Mouse (Mus musculus): Measurements from ENCODE around the gene Nr0b1.

The Nr0b1 gene

DNA sequence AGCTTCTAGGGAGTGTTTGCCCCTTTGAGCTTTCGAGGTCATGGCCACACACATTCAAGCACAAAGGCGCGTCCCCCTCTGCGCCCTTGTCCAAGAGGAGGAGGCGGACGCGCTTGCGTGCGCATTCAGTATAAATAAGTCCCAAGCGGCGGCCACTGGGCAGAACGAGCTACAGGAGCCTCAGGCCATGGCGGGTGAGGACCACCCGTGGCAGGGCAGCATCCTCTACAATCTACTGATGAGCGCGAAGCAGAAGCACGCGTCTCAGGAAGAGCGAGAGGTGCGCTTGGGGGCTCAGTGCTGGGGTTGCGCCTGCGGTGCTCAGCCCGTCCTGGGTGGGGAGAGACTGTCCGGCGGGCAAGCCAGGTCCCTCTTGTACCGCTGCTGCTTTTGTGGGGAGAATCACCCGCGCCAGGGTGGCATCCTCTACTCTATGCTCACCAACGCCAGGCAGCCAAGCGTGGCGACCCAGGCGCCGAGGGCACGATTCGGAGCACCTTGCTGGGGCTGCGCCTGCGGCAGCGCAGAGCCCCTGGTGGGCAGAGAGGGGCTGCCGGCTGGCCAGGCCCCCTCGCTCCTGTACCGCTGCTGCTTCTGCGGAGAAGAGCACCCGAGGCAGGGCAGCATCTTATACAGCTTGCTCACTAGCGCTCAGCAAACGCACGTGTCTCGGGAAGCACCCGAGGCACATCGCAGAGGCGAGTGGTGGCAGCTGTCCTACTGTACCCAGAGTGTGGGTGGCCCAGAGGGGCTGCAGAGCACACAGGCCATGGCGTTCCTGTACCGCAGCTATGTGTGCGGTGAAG lies at the start of gene Nr0b1:
Nr0b1 (plus strand) TSS at position 151 of the 806 bp plus-strand sequence.
- peak; percentile 54 for DNase-seq (ENCODE audit: low spot score)

DNA sequence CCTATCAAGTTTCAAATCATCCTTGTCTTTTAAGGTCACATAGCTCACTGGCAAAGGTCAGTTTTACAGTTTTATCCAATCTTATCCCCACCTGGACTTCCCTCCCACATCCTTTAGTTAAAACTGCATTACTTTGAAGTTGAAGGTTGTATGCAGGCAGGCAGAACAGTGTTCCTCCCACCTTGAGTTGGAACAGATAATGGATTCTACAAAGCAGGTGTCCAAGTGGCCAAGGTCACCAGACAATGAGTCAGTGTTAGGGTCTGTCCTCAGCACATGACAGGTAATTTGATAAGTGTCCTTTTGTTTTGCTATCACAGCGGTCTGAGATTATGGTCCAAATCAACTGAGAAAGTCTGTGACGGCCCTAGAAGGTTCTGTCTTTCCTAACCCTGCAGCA lies 4.3 kb upstream of the Nr0b1 start:
- no peak for DNase-seq (ENCODE audit: low spot score)

DNA sequence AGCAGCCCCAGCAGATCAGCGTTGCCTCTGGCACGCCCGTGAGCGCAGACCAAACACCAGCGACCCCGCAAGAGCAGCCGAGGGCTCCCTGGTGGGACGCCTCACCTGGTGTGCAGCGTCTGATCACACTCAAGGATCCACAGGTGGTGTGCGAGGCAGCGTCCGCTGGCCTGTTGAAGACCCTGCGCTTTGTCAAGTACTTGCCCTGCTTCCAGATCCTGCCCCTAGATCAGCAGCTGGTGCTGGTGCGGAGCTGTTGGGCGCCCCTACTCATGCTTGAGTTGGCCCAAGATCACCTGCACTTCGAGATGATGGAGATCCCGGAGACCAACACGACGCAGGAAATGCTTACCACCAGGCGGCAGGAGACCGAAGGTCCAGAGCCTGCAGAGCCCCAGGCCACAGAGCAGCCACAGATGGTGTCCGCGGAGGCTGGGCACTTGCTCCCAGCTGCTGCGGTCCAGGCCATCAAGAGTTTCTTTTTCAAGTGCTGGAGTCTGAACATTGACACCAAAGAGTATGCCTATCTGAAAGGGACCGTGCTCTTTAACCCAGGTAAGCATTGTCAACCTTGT lies 943 bp downstream of the Nr0b1 start:
- DNase-seq (ENCODE audit: low spot score) = peak; percentile 34

DNA sequence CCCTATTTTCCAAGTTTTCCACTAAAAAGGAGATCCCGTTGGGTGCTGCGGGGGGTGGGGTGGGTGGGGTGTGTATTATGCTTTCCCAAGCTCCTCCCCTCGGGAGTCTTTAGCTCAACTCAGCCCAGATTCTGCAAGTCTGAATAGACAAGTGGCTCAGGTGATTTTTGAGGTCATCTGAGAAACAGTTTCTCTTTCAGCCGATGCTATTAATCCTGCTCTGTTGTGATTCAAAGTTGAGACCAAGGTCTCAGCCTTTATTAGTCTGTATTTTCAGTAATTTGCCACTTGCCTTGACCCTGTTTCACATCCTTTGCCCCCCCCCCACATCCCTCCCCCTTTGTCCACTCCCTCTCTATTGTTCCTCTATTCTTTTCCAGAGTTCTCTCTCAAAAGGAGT lies 1.8 kb downstream of the Nr0b1 start:
- no peak for DNase-seq (ENCODE audit: low spot score)

DNA sequence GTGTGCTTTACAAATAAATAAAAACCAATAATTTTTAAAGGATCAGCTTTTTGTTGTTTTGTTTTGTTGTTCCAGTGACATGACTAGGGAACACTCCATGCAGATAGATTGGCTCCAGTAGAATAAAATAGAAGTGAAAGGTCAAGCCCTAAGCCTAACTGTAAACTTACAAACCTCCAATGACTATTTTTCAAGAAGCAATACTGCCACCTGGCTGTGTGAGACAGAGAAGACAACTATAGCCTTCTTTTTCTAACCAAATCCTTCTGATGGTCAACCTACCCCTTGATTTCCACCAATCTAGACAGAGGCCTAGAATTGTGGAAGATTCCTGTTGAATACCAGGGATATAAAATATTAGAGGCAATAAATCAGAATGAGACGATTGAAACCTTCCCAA lies 45.7 kb downstream of the Nr0b1 start:
- DNase-seq (ENCODE audit: low spot score) = no peak

Measured in embryo, embryonic 10.5 days (tissue).